Mouse (Mus musculus) urinary bladder, adult 2 months (tissue): Measurements from ENCODE around the gene Hsd11b2. TPM values are rescaled to one million over a fixed set of nuclear protein-coding genes. Genes with fewer than 3 reads are reported as not detected.

Source experiments
- DNase-seq: peaks from one replicate; pipeline ENCODE4 v3.0.0; 2022; ENCODE audit warnings: low spot score
- polyA plus RNA-seq: library from polyadenylated mRNA; depleted of rRNA; stranded (reverse); fragments of >200 nt; gene quantifications from 2 replicates; pipeline ENCODE4 v1.2.3, GENCODE M21; 2012

The Hsd11b2 gene
- polyA plus RNA-seq, 1 experiment: 0.52 TPM

GRCm38 (mm10) chr8:105484392-105484791, 34.2 kb upstream of the Hsd11b2 start:
- no peak for DNase-seq

GRCm38 (mm10) chr8:105488082-105488481, 30.5 kb upstream of the Hsd11b2 start:
- no peak for DNase-seq

GRCm38 (mm10) chr8:105489281-105489680, 29.3 kb upstream of the Hsd11b2 start:
- no peak for DNase-seq

- no peak for DNase-seq
Observed at GRCm38 (mm10) chr8:105493495-105493894, 25.1 kb upstream of the Hsd11b2 start.

GRCm38 (mm10) chr8:105494566-105494965, 24.0 kb upstream of the Hsd11b2 start:
- DNase-seq: no peak

GRCm38 (mm10) chr8:105495350-105496302, 22.9 kb upstream of the Hsd11b2 start:
- no peak for DNase-seq

- peak; percentile 88 for DNase-seq
Observed at GRCm38 (mm10) chr8:105496439-105497180, 21.9 kb upstream of the Hsd11b2 start, which contains the start of gene Zdhhc1. Zdhhc1 (minus strand) TSS chr8:105496902.

- DNase-seq: no peak
Observed at GRCm38 (mm10) chr8:105499787-105500186, 18.8 kb upstream of the Hsd11b2 start.

- DNase-seq: no peak
Observed at GRCm38 (mm10) chr8:105504617-105505016, 13.9 kb upstream of the Hsd11b2 start.

GRCm38 (mm10) chr8:105506977-105507376, 11.6 kb upstream of the Hsd11b2 start:
- DNase-seq: no peak

GRCm38 (mm10) chr8:105508758-105509157, 9.8 kb upstream of the Hsd11b2 start:
- DNase-seq: no peak

- DNase-seq: no peak
Observed at GRCm38 (mm10) chr8:105509997-105510735, 8.4 kb upstream of the Hsd11b2 start.

- DNase-seq: no peak
Observed at GRCm38 (mm10) chr8:105514194-105514593, 4.4 kb upstream of the Hsd11b2 start.

GRCm38 (mm10) chr8:105514656-105515055, 3.9 kb upstream of the Hsd11b2 start:
- DNase-seq: no peak

GRCm38 (mm10) chr8:105516018-105516645, 2.4 kb upstream of the Hsd11b2 start:
- DNase-seq: no peak

- no peak for DNase-seq
Observed at GRCm38 (mm10) chr8:105517346-105517745, 1.2 kb upstream of the Hsd11b2 start.

GRCm38 (mm10) chr8:105519591-105519990, 1.0 kb downstream of the Hsd11b2 start:
- no peak for DNase-seq

GRCm38 (mm10) chr8:105520521-105520920, 2.0 kb downstream of the Hsd11b2 start:
- DNase-seq: no peak

GRCm38 (mm10) chr8:105521061-105521460, 2.5 kb downstream of the Hsd11b2 start:
- no peak for DNase-seq

GRCm38 (mm10) chr8:105521995-105522769, 3.6 kb downstream of the Hsd11b2 start:
- DNase-seq: no peak

- no peak for DNase-seq
Observed at GRCm38 (mm10) chr8:105522890-105523289, 4.3 kb downstream of the Hsd11b2 start.
